Mouse (Mus musculus) liver, embryonic 11.5 days (tissue): ENCODE measurements at regions not wholly inside any gene's neighbourhood (a gene's known extent, or its start where the extent isn't known, plus 50 kb on each side); places are given as distances from the start of the nearest gene placed in this dataset.

ENCODE experiments used
- ATAC-seq: fragments of 200-750 bp; cut with Nextera tagmentation; replicated peaks from 2 replicates; pipeline ENCODE4 v1.8.0; 2017; ENCODE audit warnings: moderate number of reproducible peaks, mild to moderate bottlenecking, moderate TSS enrichment, moderate library complexity; ENCODE audit not compliant: low FRiP score
- DNase-seq: peaks from one replicate; pipeline ENCODE4 v3.0.0-alpha.2; 2017; ENCODE audit warnings: low spot score
- H3K27ac ChIP-seq: fragments of 300-500 bp; sonication (generic); 2 replicates; pipeline ENCODE4 v1.5.1; 2014; ENCODE audit warnings: mild to moderate bottlenecking, low read depth, low read length, control low read depth
- H3K27me3 ChIP-seq: fragments of 300-500 bp; sonication (generic); replicated peaks from 2 replicates; pipeline ENCODE4 v1.6.1; 2014; ENCODE audit warnings: low read length, mixed read lengths; ENCODE audit not compliant: control insufficient read depth, insufficient read depth
- H3K36me3 ChIP-seq: fragments of 300-500 bp; sonication (generic); 2 replicates; pipeline ENCODE4 v1.6.1; 2014; ENCODE audit warnings: mild to moderate bottlenecking, low read length, moderate library complexity, mixed read lengths; ENCODE audit not compliant: control insufficient read depth, insufficient read depth
- H3K4me1 ChIP-seq: fragments of 300-500 bp; sonication (generic); replicated peaks from 2 replicates; pipeline ENCODE4 v1.6.1; 2014; ENCODE audit warnings: low read length, mixed read lengths; ENCODE audit not compliant: control insufficient read depth, insufficient read depth
- H3K4me2 ChIP-seq: fragments of 300-500 bp; sonication (generic); 2 replicates; pipeline ENCODE4 v1.6.1; 2014; ENCODE audit warnings: mild to moderate bottlenecking, control low read depth, moderate library complexity
- H3K4me3 ChIP-seq: fragments of 300-500 bp; sonication (generic); 2 replicates; pipeline ENCODE4 v1.5.1; 2014; ENCODE audit warnings: low read depth, low read length, control low read depth
- H3K9ac ChIP-seq: fragments of 300-500 bp; sonication (generic); 2 replicates; pipeline ENCODE4 v1.6.1; 2014; ENCODE audit warnings: low read depth, low read length, control low read depth
- H3K9me3 ChIP-seq: fragments of 300-500 bp; sonication (generic); 2 replicates; pipeline ENCODE4 v1.6.1; 2016; ENCODE audit warnings: low read length, inconsistent platforms, mixed read lengths; ENCODE audit not compliant: control insufficient read depth
- WGBS: fragments of 180-500 bp; shearing (Covaris S2); extraction: QIAGEN DNeasy Blood & Tissue Kit; methylation state at CpG from one replicate; pipeline ENCODE4 v1.1.7; 2014; 5-methylcytosine and 5-hydroxymethylcytosine counted together

GRCm38 (mm10) chr8:93683773-93684391 is 125.9 kb upstream of the Gnao1 start:
- Histone ChIP-seq H3K27me3 (no peaks in the 10 kb centered on the region), H3K4me3 (no peak overlapping the region), H3K27ac (no peak overlapping the region), H3K4me1 (no peaks in the 10 kb centered on the region), H3K9me3 (peaks cover 3% of the 10 kb centered on the region; the same call in 1 of the 2 replicates), H3K4me2 (no peak overlapping the region), H3K36me3 (no peaks in the 10 kb centered on the region), H3K9ac (no peak overlapping the region)
- ATAC-seq: no peak
- 89% methylated on average over 12 of the region's 12 CpGs for WGBS
- no peak for DNase-seq

DNA sequence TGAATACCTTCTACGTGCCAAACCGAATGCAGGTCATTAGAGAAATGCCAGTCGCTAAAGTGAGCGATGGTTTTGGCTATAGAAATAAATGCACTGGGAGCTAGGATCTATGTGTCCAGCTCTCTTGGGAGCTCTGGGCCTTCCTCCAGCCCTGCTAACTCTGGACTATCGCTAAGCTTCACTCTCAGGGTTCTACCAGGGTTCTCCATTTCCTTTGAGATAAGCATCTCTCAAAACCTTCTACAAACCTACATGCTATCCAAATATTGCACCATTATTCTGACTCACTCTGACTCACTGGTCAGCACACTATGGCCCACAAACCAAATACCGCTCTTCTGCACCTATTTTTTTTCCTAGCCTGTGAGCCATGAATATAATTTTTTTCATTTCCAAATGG is 125.4 kb upstream of the Gnao1 start:
- H3K9me3 ChIP-seq: peaks cover 3% of the 10 kb centered on the region; the same call in 1 of the 2 replicates
- H3K9ac ChIP-seq: no peak overlapping the region
- no peak overlapping the region for H3K27ac ChIP-seq
- H3K36me3 ChIP-seq: no peaks in the 10 kb centered on the region
- DNase-seq (no peak), ATAC-seq (no peak)
- H3K4me3 ChIP-seq: no peak overlapping the region
- no peaks in the 10 kb centered on the region for H3K27me3 ChIP-seq
- H3K4me2 ChIP-seq: no peak overlapping the region
- WGBS: 92% methylated on average over 6 of the region's 6 CpGs
- H3K4me1 ChIP-seq: no peaks in the 10 kb centered on the region

DNA sequence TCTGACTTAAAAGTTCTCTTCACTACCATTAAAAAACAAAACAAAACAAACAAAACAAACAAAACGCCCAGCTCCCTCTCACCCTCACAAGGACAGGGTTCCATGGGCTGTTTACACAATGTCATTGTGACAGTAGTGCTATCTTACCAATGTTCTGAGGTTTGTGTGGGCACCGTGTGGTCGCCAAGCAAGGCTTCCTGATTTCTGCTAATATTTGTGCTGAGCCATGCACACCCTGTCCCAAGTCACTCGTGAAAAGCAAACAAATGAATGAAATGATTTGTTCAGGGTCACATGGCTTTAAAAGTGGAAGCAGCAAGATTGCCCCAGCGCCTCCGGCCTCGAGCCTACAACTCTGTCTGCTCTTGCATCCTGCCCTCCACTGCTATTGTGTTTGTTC is 120.9 kb upstream of the Gnao1 start:
- no peaks in the 10 kb centered on the region for H3K36me3 ChIP-seq
- no peaks in the 10 kb centered on the region for H3K27me3 ChIP-seq
- WGBS: 61% methylated on average over 7 of the region's 7 CpGs
- no peaks in the 10 kb centered on the region for H3K4me1 ChIP-seq
- DNase-seq: no peak
- H3K4me2 ChIP-seq: no peak overlapping the region
- H3K9ac ChIP-seq: no peak overlapping the region
- H3K9me3 ChIP-seq: no peaks in the 10 kb centered on the region
- no peak for ATAC-seq
- no peak overlapping the region for H3K27ac ChIP-seq
- H3K4me3 ChIP-seq: no peak overlapping the region

- Histone ChIP-seq H3K4me1 (no peaks in the 10 kb centered on the region), H3K27ac (no peak overlapping the region), H3K4me3 (no peak overlapping the region), H3K4me2 (no peak overlapping the region), H3K9me3 (no peaks in the 10 kb centered on the region), H3K36me3 (no peaks in the 10 kb centered on the region), H3K9ac (no peak overlapping the region), H3K27me3 (no peaks in the 10 kb centered on the region)
- ATAC-seq (no peak), DNase-seq (no peak)
- WGBS: 77% methylated on average over 4 of the region's 4 CpGs
These were observed 119.8 kb upstream of the Gnao1 start for GRCm38 (mm10) chr8:93689832-93690471.

DNA sequence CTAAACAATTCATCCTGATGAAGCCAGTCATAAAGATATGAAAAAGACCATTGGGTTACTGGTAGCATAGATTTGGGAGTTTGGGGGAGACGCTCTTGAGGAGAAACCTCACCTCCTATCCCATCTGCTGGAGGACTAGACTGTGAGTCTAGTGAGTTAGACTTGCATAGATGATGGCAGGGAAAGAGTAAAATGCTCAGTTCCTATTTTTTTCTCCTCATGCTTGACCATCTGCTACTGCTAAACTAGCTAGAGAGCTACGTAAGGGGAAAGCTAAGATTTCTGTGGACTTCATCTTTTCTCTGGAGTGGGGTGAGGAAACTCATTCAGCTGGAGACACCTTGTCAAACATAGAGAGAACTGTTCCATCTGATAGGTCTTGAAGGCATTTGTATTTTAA is 118.4 kb upstream of the Gnao1 start:
- DNase-seq: no peak
- ATAC-seq: no peak
- Histone ChIP-seq H3K27me3 (no peaks in the 10 kb centered on the region), H3K9ac (no peak overlapping the region), H3K4me1 (no peaks in the 10 kb centered on the region), H3K4me2 (no peak overlapping the region), H3K4me3 (no peak overlapping the region), H3K9me3 (no peaks in the 10 kb centered on the region), H3K36me3 (no peaks in the 10 kb centered on the region), H3K27ac (no peak overlapping the region)
- 85% methylated on average over 2 of the region's 2 CpGs for WGBS

DNA sequence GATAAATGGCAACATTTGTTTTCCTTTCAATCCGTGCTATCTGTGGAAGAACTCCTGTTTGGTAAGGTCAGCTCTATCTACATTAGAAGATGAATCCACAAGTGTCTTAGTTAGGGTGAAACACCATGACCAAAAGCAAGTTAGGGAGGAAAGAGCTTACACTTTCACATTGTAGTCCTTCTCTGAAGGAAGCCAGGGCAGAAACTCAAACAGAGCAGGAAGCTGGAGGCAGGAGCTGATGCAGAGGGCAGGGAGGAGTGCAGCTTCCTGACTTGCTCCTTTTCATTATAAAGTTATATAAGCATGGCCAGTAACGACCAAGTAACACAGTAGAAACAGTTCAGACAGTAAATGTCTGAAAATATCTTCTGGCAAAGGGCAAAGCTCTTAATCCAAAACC is 117.9 kb upstream of the Gnao1 start:
- Histone ChIP-seq H3K4me1 (no peaks in the 10 kb centered on the region), H3K4me2 (no peak overlapping the region), H3K9me3 (no peaks in the 10 kb centered on the region), H3K27me3 (no peaks in the 10 kb centered on the region), H3K36me3 (no peaks in the 10 kb centered on the region), H3K27ac (no peak overlapping the region), H3K4me3 (no peak overlapping the region), H3K9ac (no peak overlapping the region)
- DNase-seq: no peak
- ATAC-seq: no peak
- WGBS: 54% methylated on average over 2 of the region's 2 CpGs

- Histone ChIP-seq H3K4me2 (no peak overlapping the region), H3K9ac (no peak overlapping the region), H3K4me1 (no peaks in the 10 kb centered on the region), H3K27ac (no peak overlapping the region), H3K36me3 (no peaks in the 10 kb centered on the region), H3K9me3 (no peaks in the 10 kb centered on the region), H3K4me3 (no peak overlapping the region), H3K27me3 (no peaks in the 10 kb centered on the region)
- no peak for ATAC-seq
- 67% methylated on average over 7 of the region's 7 CpGs for WGBS
- DNase-seq: no peak
These were observed 112.6 kb upstream of the Gnao1 start for GRCm38 (mm10) chr8:93697206-93697605.

DNA sequence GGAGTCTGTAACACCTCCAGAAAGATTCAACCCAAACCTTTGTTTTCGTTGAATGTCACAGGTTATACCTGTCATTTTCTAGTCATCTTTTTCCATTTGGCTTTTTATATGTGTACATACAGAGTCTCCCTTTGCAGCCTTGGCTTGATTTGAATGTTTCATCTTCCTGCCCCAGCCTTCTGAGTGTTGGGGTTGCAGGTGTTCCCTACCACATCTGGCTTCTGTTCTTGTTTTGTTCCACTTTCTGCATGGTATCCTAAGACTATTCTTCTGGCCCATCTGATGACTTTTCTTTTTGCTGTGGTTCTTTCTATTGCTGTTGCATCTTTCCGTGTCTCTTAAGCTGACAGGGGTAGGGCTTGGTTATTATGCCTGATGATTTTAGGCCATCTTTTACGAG is 111.3 kb upstream of the Gnao1 start:
- Histone ChIP-seq H3K9me3 (no peaks in the 10 kb centered on the region), H3K27me3 (no peaks in the 10 kb centered on the region), H3K4me3 (no peak overlapping the region), H3K4me2 (no peak overlapping the region), H3K27ac (no peak overlapping the region), H3K9ac (no peak overlapping the region), H3K4me1 (no peaks in the 10 kb centered on the region), H3K36me3 (no peaks in the 10 kb centered on the region)
- DNase-seq (no peak), ATAC-seq (no peak)
- 82% methylated on average over 3 of the region's 3 CpGs for WGBS

GRCm38 (mm10) chr8:93701391-93701790 is 108.4 kb upstream of the Gnao1 start:
- Histone ChIP-seq H3K9ac (no peak overlapping the region), H3K36me3 (no peaks in the 10 kb centered on the region), H3K4me1 (no peaks in the 10 kb centered on the region), H3K9me3 (no peaks in the 10 kb centered on the region), H3K4me3 (no peak overlapping the region), H3K27me3 (no peaks in the 10 kb centered on the region), H3K4me2 (no peak overlapping the region), H3K27ac (no peak overlapping the region)
- ATAC-seq: no peak
- no peak for DNase-seq
- WGBS: 64% methylated on average over 3 of the region's 3 CpGs
